Mouse (Mus musculus) fibroblast of lung, adult 2 months (primary cell): Measurements from ENCODE around the gene Tuba3a.

ENCODE experiments used
- DNase-seq: peaks from one replicate; pipeline ENCODE4 v3.0.0-alpha.2; 2011; ENCODE audit warnings: low read depth

The Tuba3a gene

GRCm38 (mm10) chr6:125285890-125286289 lies at the start of gene Tuba3a:
Tuba3a (minus strand) TSS chr6:125286042.
- no peak for DNase-seq

- no peak for DNase-seq
These were observed 48.5 kb upstream of the Tuba3a start for GRCm38 (mm10) chr6:125334356-125334755.

GRCm38 (mm10) chr6:125333112-125333899 lies 47.5 kb upstream of the Tuba3a start:
- no peak for DNase-seq

GRCm38 (mm10) chr6:125330626-125331326 lies 44.9 kb upstream of the Tuba3a start:
- no peak for DNase-seq

GRCm38 (mm10) chr6:125328243-125328642 lies 42.4 kb upstream of the Tuba3a start:
- no peak for DNase-seq

- no peak for DNase-seq
These were observed 39.5 kb upstream of the Tuba3a start for GRCm38 (mm10) chr6:125325337-125325736.

GRCm38 (mm10) chr6:125323547-125323946 lies 37.7 kb upstream of the Tuba3a start:
- no peak for DNase-seq

GRCm38 (mm10) chr6:125322794-125323193 lies 37.0 kb upstream of the Tuba3a start:
- no peak for DNase-seq

- DNase-seq = no peak
These were observed 35.4 kb upstream of the Tuba3a start for GRCm38 (mm10) chr6:125321114-125321855.

GRCm38 (mm10) chr6:125320323-125320722 lies 34.5 kb upstream of the Tuba3a start, which contains the start of gene Scnn1a:
Scnn1a (plus strand) TSS chr6:125320659.
- no peak for DNase-seq

GRCm38 (mm10) chr6:125319919-125320296 lies 34.1 kb upstream of the Tuba3a start:
- no peak for DNase-seq

- peak; percentile 70 for DNase-seq
These were observed 33.4 kb upstream of the Tuba3a start for GRCm38 (mm10) chr6:125318981-125319918.

GRCm38 (mm10) chr6:125317077-125317476 lies 31.2 kb upstream of the Tuba3a start:
- DNase-seq = no peak

- DNase-seq = no peak
These were observed 28.9 kb upstream of the Tuba3a start for GRCm38 (mm10) chr6:125314746-125315145.

GRCm38 (mm10) chr6:125314231-125314563 lies 28.4 kb upstream of the Tuba3a start:
- DNase-seq = no peak

GRCm38 (mm10) chr6:125313546-125314230 lies 27.8 kb upstream of the Tuba3a start, which contains the start of gene Ltbr:
Ltbr (minus strand) TSS chr6:125313885.
- DNase-seq = peak; percentile 71

GRCm38 (mm10) chr6:125312581-125313355 lies 26.9 kb upstream of the Tuba3a start:
- no peak for DNase-seq

GRCm38 (mm10) chr6:125312171-125312570 lies 26.3 kb upstream of the Tuba3a start:
- no peak for DNase-seq

GRCm38 (mm10) chr6:125309406-125309805 lies 23.6 kb upstream of the Tuba3a start:
- DNase-seq = no peak

- DNase-seq = no peak
These were observed 23.1 kb upstream of the Tuba3a start for GRCm38 (mm10) chr6:125308921-125309320.
